Mouse (Mus musculus): ENCODE results near the gene Il18bp. TPM values are rescaled to one million over a fixed set of nuclear protein-coding genes. Genes with fewer than 3 reads are reported as not detected.

The Il18bp gene
- 21.1 TPM for polyA plus RNA-seq (2014; fragmentation: Illumina TruSeq; extraction: RNeasy Lipid Tissue Mini Kit (QIAGEN cat#74804); ENCODE audit: low read depth, low replicate concordance)

GRCm38 (mm10) chr7:102018590-102018989 is at the start of gene Il18bp:
Il18bp (minus strand) TSS chr7:102018690.

GRCm38 (mm10) chr7:102065046-102065891 is 46.8 kb upstream of the Il18bp start, which contains the start of the genes Rnf121, Xndc1 and Xntrpc:
Rnf121 (minus strand) TSS chr7:102065469.
Xndc1 (plus strand) TSS chr7:102065511.
Xntrpc (plus strand) TSS chr7:102065713.

Other genes starting within 250 kb of the Il18bp start
- gene Phox2a, start 200.4 kb downstream of the Il18bp start, polyA plus RNA-seq (2014; fragmentation: Illumina TruSeq; extraction: RNeasy Lipid Tissue Mini Kit (QIAGEN cat#74804); ENCODE audit: low read depth, low replicate concordance), result not detected
- 8.3 TPM for gene Inppl1, start 180.5 kb downstream of the Il18bp start, polyA plus RNA-seq (2014; fragmentation: Illumina TruSeq; extraction: RNeasy Lipid Tissue Mini Kit (QIAGEN cat#74804); ENCODE audit: low read depth, low replicate concordance)
- gene Folr2, start 161.5 kb downstream of the Il18bp start, polyA plus RNA-seq (2014; fragmentation: Illumina TruSeq; extraction: RNeasy Lipid Tissue Mini Kit (QIAGEN cat#74804); ENCODE audit: low read depth, low replicate concordance), result 6.8 TPM
- 11.5 TPM for gene Anapc15, start 155.0 kb downstream of the Il18bp start, polyA plus RNA-seq (2014; fragmentation: Illumina TruSeq; extraction: RNeasy Lipid Tissue Mini Kit (QIAGEN cat#74804); ENCODE audit: low read depth, low replicate concordance)
- gene Folr1, start 147.9 kb downstream of the Il18bp start, polyA plus RNA-seq (2014; fragmentation: Illumina TruSeq; extraction: RNeasy Lipid Tissue Mini Kit (QIAGEN cat#74804); ENCODE audit: low read depth, low replicate concordance), result not detected
- 9.2 TPM for gene Lamtor1, start 112.8 kb downstream of the Il18bp start, polyA plus RNA-seq (2014; fragmentation: Illumina TruSeq; extraction: RNeasy Lipid Tissue Mini Kit (QIAGEN cat#74804); ENCODE audit: low read depth, low replicate concordance)
- gene Tomt, start 112.3 kb downstream of the Il18bp start, polyA plus RNA-seq (2014; fragmentation: Illumina TruSeq; extraction: RNeasy Lipid Tissue Mini Kit (QIAGEN cat#74804); ENCODE audit: low read depth, low replicate concordance), result not detected
- gene Lrrc51, start 84.8 kb downstream of the Il18bp start, polyA plus RNA-seq (2014; fragmentation: Illumina TruSeq; extraction: RNeasy Lipid Tissue Mini Kit (QIAGEN cat#74804); ENCODE audit: low read depth, low replicate concordance), result 2.3 TPM
- gene Numa1, start 84.6 kb downstream of the Il18bp start, polyA plus RNA-seq (2014; fragmentation: Illumina TruSeq; extraction: RNeasy Lipid Tissue Mini Kit (QIAGEN cat#74804); ENCODE audit: low read depth, low replicate concordance), result 11.2 TPM
- 12.2 TPM for gene Rnf121, start 46.8 kb upstream of the Il18bp start, polyA plus RNA-seq (2014; fragmentation: Illumina TruSeq; extraction: RNeasy Lipid Tissue Mini Kit (QIAGEN cat#74804); ENCODE audit: low read depth, low replicate concordance)
- gene Xndc1, start 46.8 kb upstream of the Il18bp start, polyA plus RNA-seq (2014; fragmentation: Illumina TruSeq; extraction: RNeasy Lipid Tissue Mini Kit (QIAGEN cat#74804); ENCODE audit: low read depth, low replicate concordance), result 4.1 TPM
- gene Xntrpc, start 47.0 kb upstream of the Il18bp start, polyA plus RNA-seq (2014; fragmentation: Illumina TruSeq; extraction: RNeasy Lipid Tissue Mini Kit (QIAGEN cat#74804); ENCODE audit: low read depth, low replicate concordance), result not detected
- gene Trpc2, start 64.4 kb upstream of the Il18bp start, polyA plus RNA-seq (2014; fragmentation: Illumina TruSeq; extraction: RNeasy Lipid Tissue Mini Kit (QIAGEN cat#74804); ENCODE audit: low read depth, low replicate concordance), result not detected
- gene Art1, start 83.1 kb upstream of the Il18bp start, polyA plus RNA-seq (2014; fragmentation: Illumina TruSeq; extraction: RNeasy Lipid Tissue Mini Kit (QIAGEN cat#74804); ENCODE audit: low read depth, low replicate concordance), result not detected
- gene Art5, start 90.8 kb upstream of the Il18bp start, polyA plus RNA-seq (2014; fragmentation: Illumina TruSeq; extraction: RNeasy Lipid Tissue Mini Kit (QIAGEN cat#74804); ENCODE audit: low read depth, low replicate concordance), result not detected
- not detected for gene Chrna10, start 98.1 kb upstream of the Il18bp start, polyA plus RNA-seq (2014; fragmentation: Illumina TruSeq; extraction: RNeasy Lipid Tissue Mini Kit (QIAGEN cat#74804); ENCODE audit: low read depth, low replicate concordance)
- gene Nup98, start 191.5 kb upstream of the Il18bp start, polyA plus RNA-seq (2014; fragmentation: Illumina TruSeq; extraction: RNeasy Lipid Tissue Mini Kit (QIAGEN cat#74804); ENCODE audit: low read depth, low replicate concordance), result 8.7 TPM
- gene Pgap2, start 191.5 kb upstream of the Il18bp start, polyA plus RNA-seq (2014; fragmentation: Illumina TruSeq; extraction: RNeasy Lipid Tissue Mini Kit (QIAGEN cat#74804); ENCODE audit: low read depth, low replicate concordance), result 37.9 TPM
- 3.4 TPM for gene Rhog, start 237.4 kb upstream of the Il18bp start, polyA plus RNA-seq (2014; fragmentation: Illumina TruSeq; extraction: RNeasy Lipid Tissue Mini Kit (QIAGEN cat#74804); ENCODE audit: low read depth, low replicate concordance)
- 7.4 TPM for gene Stim1, start 249.1 kb upstream of the Il18bp start, polyA plus RNA-seq (2014; fragmentation: Illumina TruSeq; extraction: RNeasy Lipid Tissue Mini Kit (QIAGEN cat#74804); ENCODE audit: low read depth, low replicate concordance)

Data from liver, adult 10 weeks (tissue).